Mouse (Mus musculus) heart, embryonic 16.5 days (tissue): ENCODE measurements around the gene Tnfsfm13. TPM values are rescaled to one million over a fixed set of nuclear protein-coding genes. Genes with fewer than 3 reads are reported as not detected.

Experiments used
- ATAC-seq: fragments of 200-750 bp; cut with Nextera tagmentation; replicated peaks from 2 replicates; pipeline ENCODE4 v1.8.0; 2017; ENCODE audit warnings: moderate number of reproducible peaks; ENCODE audit not compliant: insufficient read depth, low FRiP score; ENCODE audit errors: extremely low read depth
- H3K27ac ChIP-seq: fragments of 300-500 bp; sonication (generic); 2 replicates; pipeline ENCODE4 v1.5.1; 2014; ENCODE audit warnings: mild to moderate bottlenecking, low read length, control low read depth, moderate library complexity
- H3K27me3 ChIP-seq: fragments of 300-500 bp; sonication (generic); 2 replicates; pipeline ENCODE4 v1.6.1; 2014; ENCODE audit warnings: low read length, mixed read lengths; ENCODE audit not compliant: control insufficient read depth, insufficient read depth
- H3K36me3 ChIP-seq: fragments of 300-500 bp; sonication (generic); 2 replicates; pipeline ENCODE4 v1.6.1; 2014; ENCODE audit not compliant: control insufficient read depth, insufficient read depth
- H3K4me1 ChIP-seq: fragments of 300-500 bp; sonication (generic); 2 replicates; pipeline ENCODE4 v1.6.1; 2014; ENCODE audit warnings: low read length, mixed read lengths; ENCODE audit not compliant: control insufficient read depth, insufficient read depth
- H3K4me2 ChIP-seq: fragments of 300-500 bp; sonication (generic); 2 replicates; pipeline ENCODE4 v1.6.1; 2014; ENCODE audit warnings: low read depth, mild to moderate bottlenecking, control low read depth, low read length
- H3K4me3 ChIP-seq: fragments of 300-500 bp; sonication (generic); 2 replicates; pipeline ENCODE4 v1.5.1; 2014; ENCODE audit warnings: mild to moderate bottlenecking, control low read depth, low read length
- H3K9ac ChIP-seq: fragments of 300-500 bp; sonication (generic); 2 replicates; pipeline ENCODE4 v1.6.1; 2014; ENCODE audit warnings: low read length, control low read depth
- H3K9me3 ChIP-seq: fragments of 300-500 bp; sonication (generic); replicated peaks from 2 replicates; pipeline ENCODE4 v1.6.1; 2016; ENCODE audit warnings: low read length; ENCODE audit not compliant: control insufficient read depth
- WGBS: fragments of 180-500 bp; shearing (Covaris S2); extraction: QIAGEN DNeasy Blood & Tissue Kit; methylation state at CpG from one replicate; pipeline ENCODE4 v1.1.7; 2014; 5-methylcytosine and 5-hydroxymethylcytosine counted together
- polyA plus RNA-seq: library from polyadenylated mRNA; unstranded; fragments of >200 nt; fragmentation: Nextera tagmentation; extraction: Ambion mirVana; gene quantifications from 2 replicates; pipeline ENCODE4 v1.2.1, GENCODE M21; 2015

The Tnfsfm13 gene
- polyA plus RNA-seq, 1 experiment from 2014 or later: 3.5 TPM

DNA sequence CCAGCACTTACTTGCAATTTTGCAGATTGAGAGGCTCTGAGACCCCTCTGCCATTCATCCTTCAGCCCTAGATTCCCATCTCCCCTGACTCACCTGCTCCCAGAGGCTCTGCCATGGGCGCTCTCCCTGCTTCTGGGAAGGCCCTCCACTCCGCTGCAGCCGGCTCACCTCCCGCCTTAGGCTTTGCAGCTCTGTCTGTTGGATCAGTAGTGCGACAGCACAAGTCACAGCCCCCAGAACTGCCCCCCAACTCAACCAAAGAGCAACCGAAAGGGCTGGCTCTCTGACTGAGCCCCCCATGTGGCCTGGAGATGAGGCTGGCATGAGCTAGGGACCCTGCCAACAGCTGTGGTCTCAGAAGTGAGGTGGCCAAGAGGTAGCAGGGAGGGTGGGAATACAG is 11.0 kb downstream of the Tnfsfm13 start:
- Histone ChIP-seq H3K4me1 (peaks cover 27% of the 10 kb centered on the region), H3K36me3 (no peaks in the 10 kb centered on the region), H3K9me3 (no peaks in the 10 kb centered on the region), H3K9ac (0 out of 2 replicates have a peak overlapping the region, but pooled peaks have one; percentile 32), H3K27ac (peak overlapping the region; percentile 86), H3K4me2 (no peak overlapping the region), H3K27me3 (no peaks in the 10 kb centered on the region), H3K4me3 (no peak overlapping the region)
- WGBS: 86% methylated on average over 6 of the region's 6 CpGs
- ATAC-seq: no peak

GRCm38 (mm10) chr11:69684128-69684745 is 11.7 kb downstream of the Tnfsfm13 start:
- no peak overlapping the region for H3K4me2 ChIP-seq
- no peaks in the 10 kb centered on the region for H3K27me3 ChIP-seq
- no peak overlapping the region for H3K9ac ChIP-seq
- H3K27ac ChIP-seq: no peak overlapping the region
- ATAC-seq: no peak
- H3K9me3 ChIP-seq: no peaks in the 10 kb centered on the region
- H3K4me1 ChIP-seq: peaks cover 31% of the 10 kb centered on the region
- H3K36me3 ChIP-seq: peaks cover 4% of the 10 kb centered on the region; the same call in 1 of the 2 replicates
- WGBS: 74% methylated on average over 12 of the region's 12 CpGs
- H3K4me3 ChIP-seq: no peak overlapping the region

GRCm38 (mm10) chr11:69683576-69683975 is 12.3 kb downstream of the Tnfsfm13 start:
- Histone ChIP-seq H3K4me2 (no peak overlapping the region), H3K9ac (peak overlapping the region; percentile 56; the same call in 1 of the 2 replicates), H3K4me3 (no peak overlapping the region), H3K27ac (peak overlapping the region; percentile 49), H3K4me1 (peaks cover 31% of the 10 kb centered on the region), H3K27me3 (no peaks in the 10 kb centered on the region), H3K36me3 (peaks cover 6% of the 10 kb centered on the region), H3K9me3 (no peaks in the 10 kb centered on the region)
- no peak for ATAC-seq
- 70% methylated on average over 7 of the region's 7 CpGs for WGBS

DNA sequence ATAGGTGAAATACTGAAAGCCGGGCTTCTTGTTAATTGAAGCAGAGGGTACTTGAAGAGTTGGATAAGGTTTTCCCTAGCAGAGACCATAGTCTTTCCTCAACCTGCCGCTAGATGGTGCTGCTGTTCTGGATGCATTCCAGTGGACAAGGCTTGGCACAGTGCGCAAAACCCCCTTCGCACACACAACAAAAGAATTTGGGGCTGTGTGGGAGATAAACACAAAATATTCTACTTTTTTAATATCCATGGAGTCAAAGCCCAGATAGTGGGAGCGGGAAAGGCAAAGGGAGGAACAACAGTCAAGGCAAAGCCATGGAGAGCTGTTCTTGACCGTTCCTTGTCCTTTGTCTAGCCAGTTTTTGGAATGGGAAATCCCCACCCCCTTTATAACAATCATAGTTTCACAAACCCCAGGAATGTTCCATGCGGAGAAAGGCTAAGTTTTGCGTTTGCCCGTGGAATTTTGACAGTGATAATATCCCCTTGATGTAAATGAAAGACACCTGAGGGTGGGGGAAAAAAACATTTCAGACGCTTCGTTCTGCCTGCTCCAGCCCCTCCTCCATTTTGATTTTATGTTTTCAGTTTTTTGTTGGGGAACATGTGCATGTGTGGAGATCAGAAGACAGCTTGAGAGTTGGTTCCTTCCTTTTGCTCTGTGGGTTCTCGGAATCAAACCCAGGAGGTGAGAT is 12.9 kb downstream of the Tnfsfm13 start:
- Histone ChIP-seq H3K9me3 (no peaks in the 10 kb centered on the region), H3K4me1 (peaks cover 31% of the 10 kb centered on the region), H3K27ac (peak overlapping the region; percentile 97), H3K4me2 (peak overlapping the region; percentile 78), H3K27me3 (no peaks in the 10 kb centered on the region), H3K9ac (peak overlapping the region; percentile 56), H3K4me3 (peak overlapping the region; percentile 90), H3K36me3 (peaks cover 12% of the 10 kb centered on the region)
- WGBS: 22% methylated on average over 12 of the region's 12 CpGs
- 0 out of 2 replicates have a peak, but pooled peaks have one; percentile 33 for ATAC-seq

- ATAC-seq: no peak
Observed at GRCm38 (mm10) chr11:69682209-69682839, 13.6 kb downstream of the Tnfsfm13 start.

GRCm38 (mm10) chr11:69681314-69682208 is 14.3 kb downstream of the Tnfsfm13 start, which contains the start of gene Senp3:
Gene Senp3, minus strand, starts transcription at chr11:69682084.
- H3K9ac ChIP-seq: peak within 1 kb of the TSS; percentile 88
- H3K36me3 ChIP-seq: peaks cover 23% of the 10 kb centered on the region
- peak within 1 kb of the TSS; percentile 90 for H3K4me3 ChIP-seq
- H3K4me1 ChIP-seq: peaks cover 31% of the 10 kb centered on the region
- H3K4me2 ChIP-seq: peak within 1 kb of the TSS; percentile 78
- H3K9me3 ChIP-seq: no peaks in the 10 kb centered on the region
- peak within 1 kb of the TSS; percentile 97 for H3K27ac ChIP-seq
- no peaks in the 10 kb centered on the region for H3K27me3 ChIP-seq
- WGBS: under 1% methylated on average over 78 of the region's 80 CpGs
- peak; percentile 93 for ATAC-seq

More at GRCm38 (mm10) chr11:69682209-69682839, 13.6 kb downstream of the Tnfsfm13 start:
- H3K27me3 ChIP-seq: no peaks in the 10 kb centered on the region
- peak overlapping the region; percentile 78 for H3K4me2 ChIP-seq
- peaks cover 31% of the 10 kb centered on the region for H3K4me1 ChIP-seq
- peak overlapping the region; percentile 90 for H3K4me3 ChIP-seq
- H3K27ac ChIP-seq: peak overlapping the region; percentile 97
- H3K9ac ChIP-seq: peak overlapping the region; percentile 88
- peaks cover 17% of the 10 kb centered on the region for H3K36me3 ChIP-seq
- WGBS: 24% methylated on average over 24 of the region's 24 CpGs
- no peaks in the 10 kb centered on the region for H3K9me3 ChIP-seq

GRCm38 (mm10) chr11:69680136-69680855 is 15.6 kb downstream of the Tnfsfm13 start:
- peaks cover 30% of the 10 kb centered on the region for H3K36me3 ChIP-seq
- 89% methylated on average over 30 of the region's 30 CpGs for WGBS
- H3K4me2 ChIP-seq: peak overlapping the region; percentile 78
- no peak for ATAC-seq
- no peak overlapping the region for H3K4me3 ChIP-seq
- no peak overlapping the region for H3K27ac ChIP-seq
- H3K9me3 ChIP-seq: no peaks in the 10 kb centered on the region
- H3K27me3 ChIP-seq: no peaks in the 10 kb centered on the region
- no peak overlapping the region; the same call in 1 of the 2 replicates for H3K9ac ChIP-seq
- peaks cover 20% of the 10 kb centered on the region for H3K4me1 ChIP-seq

GRCm38 (mm10) chr11:69679144-69679543 is 16.8 kb downstream of the Tnfsfm13 start:
- no peak overlapping the region for H3K4me2 ChIP-seq
- no CpG with 5 or more reads among the region's 2 CpGs for WGBS
- no peaks in the 10 kb centered on the region for H3K9me3 ChIP-seq
- no peaks in the 10 kb centered on the region for H3K27me3 ChIP-seq
- no peak overlapping the region for H3K9ac ChIP-seq
- peaks cover 40% of the 10 kb centered on the region for H3K36me3 ChIP-seq
- no peak overlapping the region for H3K4me3 ChIP-seq
- no peak for ATAC-seq
- no peak overlapping the region for H3K27ac ChIP-seq
- peaks cover 17% of the 10 kb centered on the region for H3K4me1 ChIP-seq
